Mouse (Mus musculus): ENCODE data around the gene Spred2. TPM values are rescaled to one million over a fixed set of nuclear protein-coding genes. Genes with fewer than 3 reads are reported as not detected.

The Spred2 gene
- total and polyA plus RNA-seq, 3 experiments, result 7.8 to 76.0 (median 25.9) TPM

GRCm38 (mm10) chr11:19976032-19976431 is 51.9 kb downstream of the Spred2 start:
- H3K36me3 ChIP-seq (ENCODE audit: control insufficient read depth in 1 of 2, insufficient read depth in 2 of 2, low read length in 2 of 2), result peaks cover under 1 to 14% of the 10 kb centered on the region in 2 experiments; a peak in 3 of 4 replicates
- no peaks in the 10 kb centered on the region for H3K9me3 ChIP-seq (replicated peaks; ENCODE audit: insufficient read depth, low read length)
- no peak overlapping the region for H3K9ac ChIP-seq (ENCODE audit: control insufficient read depth, low read depth, low read length, poor library complexity, severe bottlenecking)
- H3K79me2 ChIP-seq (ENCODE audit: control insufficient read depth, insufficient read depth, low read length, poor library complexity), result peaks cover 18% of the 10 kb centered on the region
- DNase-seq (ENCODE audit: low read depth, low spot score), result no peak
- no peaks in the 10 kb centered on the region for H3K27me3 ChIP-seq (ENCODE audit: control insufficient read depth in 1 of 2, insufficient read depth in 2 of 2, low read length in 2 of 2)
- peaks cover 4 to 13% of the 10 kb centered on the region in 2 experiments for H3K4me1 ChIP-seq (ENCODE audit: control insufficient read depth in 1 of 2, insufficient read depth in 2 of 2, low read length in 2 of 2)
- TF ChIP-seq TBP (IDR thresholded peaks at IDR 0.05; ENCODE audit: low read depth, low read length) (no peak), RAD21 (IDR thresholded peaks at IDR 0.05; ENCODE audit: low read depth, low read length) (no peak), EP300 (IDR thresholded peaks at IDR 0.05; ENCODE audit: low read depth in 1 of 2, low read length in 2 of 2) (no peak), SMC3 (IDR thresholded peaks at IDR 0.05; ENCODE audit: low read depth, low read length) (no peak), GABPA (IDR thresholded peaks at IDR 0.05; ENCODE audit: low read depth, low read length) (no peak), MEF2A (IDR thresholded peaks at IDR 0.05; ENCODE audit: extremely low read depth, insufficient replicate concordance, low read depth, low read length, poor library complexity, severe bottlenecking) (no peak), BHLHE40 (IDR thresholded peaks at IDR 0.05; ENCODE audit: borderline replicate concordance, low read depth, low read length) (no peak)
- H3K27ac ChIP-seq (ENCODE audit: control insufficient read depth, low read depth, low read length), result no peak overlapping the region
- no peak overlapping the region for H3K4me3 ChIP-seq (ENCODE audit: control insufficient read depth in 1 of 2, insufficient read depth in 1 of 2, low read depth in 2 of 2, low read length in 2 of 2)

DNA sequence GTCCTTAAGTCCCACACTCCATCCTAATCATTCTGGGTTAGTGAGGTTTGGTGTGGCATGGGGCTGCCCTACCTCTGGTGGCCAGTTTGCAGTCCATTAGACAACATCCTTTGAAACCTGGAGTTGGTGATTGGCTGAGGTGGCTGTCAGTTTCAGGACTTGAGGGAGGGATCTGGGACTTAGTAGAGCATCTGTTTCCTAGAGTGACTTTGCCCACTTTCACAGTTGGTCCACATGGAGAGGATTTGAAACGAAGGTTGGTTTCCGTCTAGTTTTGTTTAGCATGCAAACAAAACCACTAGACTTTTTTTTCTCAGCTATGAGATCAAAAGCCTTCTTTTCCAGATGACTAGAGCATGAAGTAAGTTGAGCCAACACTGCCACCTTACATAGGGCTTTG is 53.5 kb downstream of the Spred2 start:
- Histone ChIP-seq H3K36me3 (ENCODE audit: control insufficient read depth in 1 of 2, insufficient read depth in 2 of 2, low read length in 2 of 2) (peaks cover 0 to 12% of the 10 kb centered on the region in 2 experiments; a peak in 3 of 4 replicates), H3K79me2 (ENCODE audit: control insufficient read depth, insufficient read depth, low read length, poor library complexity) (peaks cover 16% of the 10 kb centered on the region), H3K27ac (ENCODE audit: control insufficient read depth, low read depth, low read length) (no peak overlapping the region), H3K27me3 (ENCODE audit: control insufficient read depth in 1 of 2, insufficient read depth in 2 of 2, low read length in 2 of 2) (no peaks in the 10 kb centered on the region), H3K4me1 (ENCODE audit: control insufficient read depth in 1 of 2, insufficient read depth in 2 of 2, low read length in 2 of 2) (peaks cover 0 to 16% of the 10 kb centered on the region in 2 experiments; a peak in 3 of 4 replicates), H3K9ac (ENCODE audit: control insufficient read depth, low read depth, low read length, poor library complexity, severe bottlenecking) (no peak overlapping the region), H3K9me3 (replicated peaks; ENCODE audit: insufficient read depth, low read length) (no peaks in the 10 kb centered on the region), H3K4me3 (ENCODE audit: control insufficient read depth in 1 of 2, insufficient read depth in 1 of 2, low read depth in 2 of 2, low read length in 2 of 2) (no peak overlapping the region)
- no peak for DNase-seq (ENCODE audit: low read depth, low spot score)
- TF ChIP-seq ZNF384 (IDR thresholded peaks at IDR 0.05; ENCODE audit: low read depth, low read length) (no peak), MXI1 (IDR thresholded peaks at IDR 0.05; ENCODE audit: low read depth, low read length) (no peak), CHD2 (IDR thresholded peaks at IDR 0.05; ENCODE audit: low read length) (no peak), RCOR1 (IDR thresholded peaks at IDR 0.05; ENCODE audit: low read depth, low read length) (no peak), MAZ (IDR thresholded peaks at IDR 0.05; ENCODE audit: low read depth, low read length) (no peak), JUND (IDR thresholded peaks at IDR 0.05; ENCODE audit: low read depth, low read length) (no peak), USF2 (IDR thresholded peaks at IDR 0.05; ENCODE audit: borderline replicate concordance in 1 of 2, insufficient read depth in 1 of 2, low read depth in 1 of 2, low read length in 2 of 2) (no peak), MEF2A (IDR thresholded peaks at IDR 0.05; ENCODE audit: extremely low read depth, insufficient replicate concordance, low read depth, low read length, poor library complexity, severe bottlenecking) (no peak), ZMIZ1 (IDR thresholded peaks at IDR 0.05; ENCODE audit: low read depth, low read length) (no peak), MYB (IDR thresholded peaks at IDR 0.05; ENCODE audit: low read depth, low read length) (no peak), GATA1 (IDR thresholded peaks at IDR 0.05; ENCODE audit: low read depth, low read length) (no peak), POLR2A (IDR thresholded peaks at IDR 0.05; ENCODE audit: control insufficient read depth in 1 of 2, insufficient read depth in 1 of 2, low read depth in 1 of 2, low read length in 2 of 2, poor library complexity in 1 of 2) (no peak), UBTF (IDR thresholded peaks at IDR 0.05; ENCODE audit: borderline replicate concordance, insufficient read depth, low read depth, low read length) (no peak), E2F4 (IDR thresholded peaks at IDR 0.05; ENCODE audit: borderline replicate concordance, low read depth, low read length) (no peak), MAX (IDR thresholded peaks at IDR 0.05; ENCODE audit: low read length) (no peak)
